Mouse (Mus musculus) macrophage (primary cell): ENCODE results near the gene Aco1. TPM values are rescaled to one million over a fixed set of nuclear protein-coding genes. Genes with fewer than 3 reads are reported as not detected.
A peak's percentile ranks its signal among the peaks of the same experiment; 100 is the strongest.
"Not testable (repeated sequence)": the region's sequence is repeated elsewhere in the genome, so short reads cannot be mapped to it uniquely, and the experiment has no call there.

Experiments used
- H3K27ac ChIP-seq: fragments of 350-480 bp; formaldehyde crosslinking; 2 replicates; pipeline ENCODE4 v1.9.0; 2021
- H3K36me3 ChIP-seq: fragments of 350-480 bp; formaldehyde crosslinking; 2 replicates; pipeline ENCODE4 v1.9.0; 2021; ENCODE audit errors: inconsistent target
- H3K4me3 ChIP-seq: fragments of 350-480 bp; formaldehyde crosslinking; 2 replicates; pipeline ENCODE4 v1.9.0; 2021; ENCODE audit errors: inconsistent target
- H3K79me2 ChIP-seq: fragments of 350-480 bp; formaldehyde crosslinking; 2 replicates; pipeline ENCODE4 v1.9.0; 2021; ENCODE audit errors: inconsistent target
- WGBS: methylation state at CpG from one replicate; pipeline ENCODE4 v1.1.7; 2026; ENCODE audit warnings: inconsistent platforms; ENCODE audit not compliant: missing documents; 5-methylcytosine and 5-hydroxymethylcytosine counted together
- polyA plus RNA-seq: library from polyadenylated mRNA; stranded (reverse); fragments of 250-400 nt; gene quantifications from 3 replicates; pipeline ENCODE4 v1.2.4, GENCODE M21; 2018; ENCODE audit warnings: inconsistent platforms
- total RNA-seq, 78 experiments: library from RNA; depleted of rRNA; stranded (reverse); fragments of 250-400 nt; gene quantifications; 1 replicate in 9 of 78; 2 replicates in 24 of 78; 3 replicates in 43 of 78; 4 replicates in 2 of 78; pipeline ENCODE4 v1.2.4; 2018; ENCODE audit warnings: inconsistent platforms in 56 of 78

The Aco1 gene
- total RNA-seq (2018; cell fraction: chromatin; rRNA removed), result 10 to 100 TPM; 16.7 to 95.4 (median 50.9) TPM
- 10 to 100 TPM; 24.3 to 54.2 (median 38.2) TPM for total RNA-seq (2018; cell fraction: cytosol; rRNA removed)
- 10 to 100 TPM; 18.7 to 66.9 (median 32.8) TPM for total RNA-seq (2018; cell fraction: nucleus; rRNA removed)
- 35.1 to 41.5 TPM (median 40.7 TPM) in 3 replicates for polyA plus RNA-seq

DNA sequence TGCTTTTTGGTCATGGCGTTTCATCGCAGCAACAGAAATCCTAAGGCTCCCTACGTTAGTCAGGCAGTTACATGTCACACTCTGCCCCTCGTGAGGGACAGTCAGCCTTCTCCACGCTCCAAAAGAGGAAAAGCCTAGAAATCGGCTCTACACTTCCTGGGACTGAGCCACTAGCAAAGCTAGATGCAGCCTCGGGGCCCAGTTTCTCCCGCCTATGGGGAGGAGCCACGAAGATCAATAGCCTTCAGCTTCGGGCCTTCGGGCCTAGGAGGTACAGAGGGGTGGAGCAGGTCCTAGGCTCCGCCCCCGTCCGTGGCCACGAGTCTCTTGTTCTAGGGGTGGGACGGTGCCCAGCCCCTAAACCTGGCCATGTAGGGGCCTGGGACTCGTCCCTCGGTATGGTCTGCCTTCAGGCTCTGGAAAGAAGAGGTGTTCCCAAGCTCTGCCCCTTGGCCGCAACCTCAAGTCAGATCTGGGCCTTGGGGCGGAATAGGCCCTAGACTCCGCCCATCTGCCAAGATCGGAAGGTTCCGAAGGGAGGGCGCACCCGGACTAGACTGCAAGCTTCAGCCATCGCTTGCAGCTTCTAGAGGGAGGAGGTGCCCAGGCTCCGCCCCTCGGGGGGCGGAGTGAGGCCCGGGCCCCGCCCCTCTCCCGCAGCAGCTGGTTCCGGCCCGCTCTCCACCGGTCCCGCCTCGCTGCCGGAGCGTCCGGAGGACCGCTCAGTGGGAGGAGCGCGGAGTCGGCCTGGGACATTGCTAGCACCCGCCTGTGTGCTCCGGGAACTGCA lies at the start of gene Aco1:
TSS of gene Aco1 (plus strand) at position 339 of the 790 bp plus-strand sequence.
- H3K27ac ChIP-seq, result peak within 1 kb of the TSS; percentile 96
- H3K36me3 ChIP-seq, result no peaks in the 10 kb centered on the region
- H3K79me2 ChIP-seq, result peaks cover 43% of the 10 kb centered on the region
- peak within 1 kb of the TSS; percentile 70 for H3K4me3 ChIP-seq
- WGBS, result under 1% methylated on average over 43 of the region's 46 CpGs

GRCm38 (mm10) chr4:40094974-40095373 lies 47.9 kb upstream of the Aco1 start:
- Histone ChIP-seq H3K4me3 (no peak overlapping the region), H3K36me3 (no peaks in the 10 kb centered on the region), H3K79me2 (no peaks in the 10 kb centered on the region), H3K27ac (no peak overlapping the region)
- WGBS, result 67% methylated on average over 2 of the region's 2 CpGs

- WGBS, result 100% methylated on average over 1 of the region's 1 CpGs
- Histone ChIP-seq H3K79me2 (no peaks in the 10 kb centered on the region), H3K4me3 (no peak overlapping the region), H3K27ac (no peak overlapping the region), H3K36me3 (no peaks in the 10 kb centered on the region)
These were observed 39.9 kb upstream of the Aco1 start for GRCm38 (mm10) chr4:40102996-40103395.

DNA sequence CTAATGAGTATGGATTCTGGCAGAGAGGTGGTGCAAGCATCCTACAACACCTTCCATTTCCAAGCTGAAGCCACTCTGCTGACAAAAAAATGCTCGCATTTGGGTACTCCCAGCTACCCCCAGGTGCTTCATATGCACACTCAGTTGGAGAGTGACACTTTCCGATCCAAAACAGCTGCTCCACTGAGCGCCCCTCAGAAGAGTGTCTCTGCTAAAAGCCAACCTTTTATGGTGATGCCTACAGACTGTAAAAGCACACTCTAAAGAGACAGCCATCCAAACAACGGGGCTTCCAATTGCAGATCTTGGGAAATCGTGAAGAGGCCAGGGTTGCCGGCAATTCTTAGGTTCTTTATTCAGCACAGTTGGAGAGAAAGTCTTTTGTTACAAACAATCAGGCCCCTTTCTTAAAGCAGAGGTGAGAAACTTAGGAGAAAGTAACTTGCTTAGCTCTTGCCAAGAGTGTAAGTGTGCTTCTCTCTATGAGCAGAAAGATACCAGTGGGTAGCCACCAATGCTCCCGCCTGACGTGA lies 36.8 kb upstream of the Aco1 start:
- Histone ChIP-seq H3K27ac (no peak overlapping the region), H3K79me2 (no peaks in the 10 kb centered on the region), H3K4me3 (no peak overlapping the region), H3K36me3 (no peaks in the 10 kb centered on the region)
- WGBS, result 71% methylated on average over 8 of the region's 8 CpGs

DNA sequence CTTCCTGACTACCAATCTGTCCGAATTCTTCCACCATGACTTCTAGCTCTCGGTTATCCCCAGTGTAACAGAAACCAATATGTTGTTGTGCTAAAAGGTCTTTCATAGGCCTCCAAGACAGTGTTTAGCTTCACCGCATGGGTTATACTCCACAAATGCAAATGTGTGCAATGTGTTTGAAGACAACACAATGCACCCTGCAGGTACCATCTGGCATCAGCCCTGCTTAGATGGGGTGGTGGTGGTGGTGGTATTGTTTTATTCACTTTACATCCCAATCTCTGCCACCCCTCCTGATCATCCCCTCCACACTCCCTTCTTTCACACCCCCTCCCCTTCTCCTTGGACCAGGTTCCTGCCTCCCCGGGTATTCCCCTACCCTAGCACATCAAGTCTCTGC lies 34.9 kb upstream of the Aco1 start:
- H3K36me3 ChIP-seq, result no peaks in the 10 kb centered on the region
- H3K79me2 ChIP-seq, result no peaks in the 10 kb centered on the region
- no peak overlapping the region for H3K4me3 ChIP-seq
- WGBS, result 85% methylated on average over 4 of the region's 4 CpGs
- H3K27ac ChIP-seq, result no peak overlapping the region

- H3K4me3 ChIP-seq, result no peak overlapping the region
- WGBS, result 83% methylated on average over 1 of the region's 1 CpGs
These were observed 29.7 kb upstream of the Aco1 start for GRCm38 (mm10) chr4:40113173-40113572.

GRCm38 (mm10) chr4:40121221-40121620 lies 21.7 kb upstream of the Aco1 start:
- WGBS, result 82% methylated on average over 3 of the region's 3 CpGs
- no peak overlapping the region for H3K4me3 ChIP-seq
- no peaks in the 10 kb centered on the region for H3K79me2 ChIP-seq
- no peak overlapping the region for H3K27ac ChIP-seq
- H3K36me3 ChIP-seq, result no peaks in the 10 kb centered on the region

More at GRCm38 (mm10) chr4:40113173-40113572, 29.7 kb upstream of the Aco1 start:
- H3K27ac ChIP-seq, result no peak overlapping the region
- H3K36me3 ChIP-seq, result no peaks in the 10 kb centered on the region
- H3K79me2 ChIP-seq, result no peaks in the 10 kb centered on the region

- H3K79me2 ChIP-seq, H3K4me3 ChIP-seq, H3K36me3 ChIP-seq, H3K27ac ChIP-seq: not testable (repeated sequence)
- WGBS, result 94% methylated on average over 1 of the region's 1 CpGs
These were observed 20.6 kb upstream of the Aco1 start for GRCm38 (mm10) chr4:40122291-40122690.

GRCm38 (mm10) chr4:40134468-40135102 lies 8.3 kb upstream of the Aco1 start:
- Histone ChIP-seq H3K79me2 (no peaks in the 10 kb centered on the region), H3K36me3 (no peaks in the 10 kb centered on the region), H3K27ac (no peak overlapping the region), H3K4me3 (no peak overlapping the region)
- WGBS, result 17% methylated on average over 8 of the region's 9 CpGs

DNA sequence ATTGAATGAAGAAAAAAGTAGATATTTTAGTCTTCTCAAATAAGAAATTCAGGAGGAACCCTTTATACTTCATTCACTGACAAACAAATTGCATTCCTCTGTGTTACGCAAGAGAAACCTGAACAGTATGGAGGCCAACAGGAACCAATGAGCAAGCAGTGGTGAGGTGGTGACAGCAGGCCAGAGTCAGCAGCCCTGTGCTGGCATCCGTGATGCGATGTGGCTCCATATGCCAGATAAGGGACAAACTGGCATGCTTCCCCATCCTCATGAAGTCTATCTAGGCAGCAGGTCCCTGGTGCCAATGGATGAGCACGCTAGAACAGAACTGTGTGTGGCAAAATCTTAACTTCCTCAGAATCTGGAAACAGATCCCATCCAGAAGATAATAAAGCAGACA lies 6.4 kb upstream of the Aco1 start:
- Histone ChIP-seq H3K36me3 (no peaks in the 10 kb centered on the region), H3K27ac (no peak overlapping the region), H3K4me3 (no peak overlapping the region), H3K79me2 (no peaks in the 10 kb centered on the region)
- 92% methylated on average over 4 of the region's 4 CpGs for WGBS

DNA sequence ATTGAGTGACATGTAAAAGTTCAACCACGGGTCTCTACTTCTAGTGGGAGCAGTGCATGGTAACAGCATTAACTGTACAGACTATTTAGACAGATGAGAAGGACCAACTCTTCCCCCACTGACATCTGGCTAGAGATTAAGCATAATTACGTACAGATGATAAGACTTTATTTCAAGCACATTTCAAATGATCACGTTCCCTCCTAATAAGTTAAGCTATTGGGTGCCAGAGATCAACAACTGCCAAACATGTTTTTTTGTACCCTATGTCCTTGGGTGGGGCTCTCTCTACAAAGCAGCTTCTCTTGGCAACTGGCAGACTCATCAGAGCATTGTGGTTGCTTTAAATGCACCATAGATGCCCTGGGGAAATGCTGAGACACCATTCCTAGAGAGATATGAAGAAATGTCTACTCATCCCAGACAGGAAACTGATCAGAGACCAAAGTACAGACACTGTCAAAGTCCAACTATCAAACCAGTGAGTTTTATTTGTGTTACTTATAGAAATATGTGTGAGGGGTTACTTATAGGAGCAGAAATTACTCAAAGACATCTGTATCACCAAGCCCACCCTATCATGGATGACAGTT lies 3.1 kb upstream of the Aco1 start:
- Histone ChIP-seq H3K27ac (no peak overlapping the region), H3K36me3 (no peaks in the 10 kb centered on the region), H3K4me3 (no peak overlapping the region), H3K79me2 (peaks cover 11% of the 10 kb centered on the region)
- WGBS, result 94% methylated on average over 3 of the region's 3 CpGs

GRCm38 (mm10) chr4:40143533-40143871 lies 621 bp downstream of the Aco1 start:
- Histone ChIP-seq H3K27ac (peak overlapping the region; percentile 37), H3K36me3 (no peaks in the 10 kb centered on the region), H3K79me2 (peaks cover 43% of the 10 kb centered on the region), H3K4me3 (peak overlapping the region; percentile 70)
- 1% methylated on average over 27 of the region's 27 CpGs for WGBS

GRCm38 (mm10) chr4:40144543-40144942 lies 1.7 kb downstream of the Aco1 start:
- Histone ChIP-seq H3K36me3 (no peaks in the 10 kb centered on the region), H3K4me3 (peak overlapping the region; percentile 70; the same call in 1 of the 2 replicates), H3K27ac (no peak overlapping the region), H3K79me2 (peaks cover 53% of the 10 kb centered on the region)
- WGBS, result 60% methylated on average over 1 of the region's 1 CpGs

- H3K36me3 ChIP-seq, result no peaks in the 10 kb centered on the region
- H3K79me2 ChIP-seq, result peaks cover 57% of the 10 kb centered on the region
- no peak overlapping the region for H3K4me3 ChIP-seq
- 93% methylated on average over 3 of the region's 3 CpGs for WGBS
- H3K27ac ChIP-seq, result no peak overlapping the region
These were observed 2.1 kb downstream of the Aco1 start for GRCm38 (mm10) chr4:40144981-40145380.
